Mouse (Mus musculus) hindbrain, embryonic 13.5 days (tissue): ENCODE results near the gene Zfp408. TPM values are rescaled to one million over a fixed set of nuclear protein-coding genes. Genes with fewer than 3 reads are reported as not detected.

Source experiments
- ATAC-seq: fragments of 200-750 bp; cut with Nextera tagmentation; 2 replicates; pipeline ENCODE4 v1.8.0; 2017; ENCODE audit warnings: moderate TSS enrichment; ENCODE audit not compliant: low FRiP score
- H3K27ac ChIP-seq: fragments of 300-500 bp; sonication (generic); 2 replicates; pipeline ENCODE4 v1.5.1; 2015; ENCODE audit warnings: inconsistent platforms, mild to moderate bottlenecking, moderate library complexity
- H3K27me3 ChIP-seq: fragments of 300-500 bp; sonication (generic); 2 replicates; pipeline ENCODE4 v1.6.1; 2015; ENCODE audit warnings: mild to moderate bottlenecking, inconsistent platforms
- H3K36me3 ChIP-seq: fragments of 300-500 bp; sonication (generic); 2 replicates; pipeline ENCODE4 v1.6.1; 2015; ENCODE audit warnings: mild to moderate bottlenecking, inconsistent platforms
- H3K4me1 ChIP-seq: fragments of 300-500 bp; sonication (generic); replicated peaks from 2 replicates; pipeline ENCODE4 v1.6.1; 2015; ENCODE audit warnings: inconsistent platforms
- H3K4me2 ChIP-seq: fragments of 300-500 bp; sonication (generic); 2 replicates; pipeline ENCODE4 v1.6.1; 2015; ENCODE audit warnings: inconsistent platforms, mild to moderate bottlenecking, moderate library complexity
- H3K4me3 ChIP-seq: fragments of 300-500 bp; sonication (generic); 2 replicates; pipeline ENCODE4 v1.5.1; 2015; ENCODE audit warnings: mild to moderate bottlenecking, inconsistent platforms
- H3K9ac ChIP-seq: fragments of 300-500 bp; sonication (generic); 2 replicates; pipeline ENCODE4 v1.6.1; 2015; ENCODE audit warnings: mild to moderate bottlenecking, inconsistent platforms
- H3K9me3 ChIP-seq: fragments of 300-500 bp; sonication (generic); 2 replicates; pipeline ENCODE4 v1.6.1; 2016; ENCODE audit warnings: inconsistent platforms
- WGBS: fragments of 180-500 bp; shearing (Covaris S2); methylation state at CpG from one replicate; pipeline ENCODE4 v1.1.7; 2015; 5-methylcytosine and 5-hydroxymethylcytosine counted together
- polyA plus RNA-seq: library from polyadenylated mRNA; unstranded; fragments of >200 nt; fragmentation: Nextera tagmentation; extraction: Ambion mirVana; gene quantifications from 2 replicates; pipeline ENCODE4 v1.2.1, GENCODE M21; 2015

Zfp408 gene
- polyA plus RNA-seq, 1 experiment from 2014 or later = 12.1 TPM

DNA sequence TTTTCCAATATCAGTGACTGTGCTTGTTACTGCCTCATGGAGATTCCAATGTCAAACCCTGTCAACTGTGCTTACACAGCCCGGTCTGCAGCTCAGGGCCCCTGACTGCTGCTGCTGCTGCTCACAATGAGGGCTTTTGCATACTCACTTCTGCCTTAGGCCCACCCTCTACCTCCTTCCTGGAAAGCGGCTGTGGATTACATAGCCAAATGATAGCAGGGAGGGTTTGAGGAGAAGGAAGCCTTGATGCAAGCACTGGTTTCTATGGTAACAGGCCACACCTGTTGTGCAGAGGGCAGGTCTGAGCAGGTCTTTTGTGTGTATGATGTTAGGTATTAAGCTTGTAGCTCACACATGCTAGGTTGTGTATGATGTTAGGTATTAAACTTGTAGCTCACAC lies 18.2 kb upstream of the Zfp408 start:
- Histone ChIP-seq H3K27ac (no peak overlapping the region), H3K36me3 (peaks cover 97% of the 10 kb centered on the region), H3K4me3 (no peak overlapping the region), H3K4me1 (no peaks in the 10 kb centered on the region), H3K9me3 (no peaks in the 10 kb centered on the region), H3K27me3 (no peaks in the 10 kb centered on the region), H3K4me2 (no peak overlapping the region), H3K9ac (no peak overlapping the region)
- 83% methylated on average over 2 of the region's 2 CpGs for WGBS
- no peak for ATAC-seq

DNA sequence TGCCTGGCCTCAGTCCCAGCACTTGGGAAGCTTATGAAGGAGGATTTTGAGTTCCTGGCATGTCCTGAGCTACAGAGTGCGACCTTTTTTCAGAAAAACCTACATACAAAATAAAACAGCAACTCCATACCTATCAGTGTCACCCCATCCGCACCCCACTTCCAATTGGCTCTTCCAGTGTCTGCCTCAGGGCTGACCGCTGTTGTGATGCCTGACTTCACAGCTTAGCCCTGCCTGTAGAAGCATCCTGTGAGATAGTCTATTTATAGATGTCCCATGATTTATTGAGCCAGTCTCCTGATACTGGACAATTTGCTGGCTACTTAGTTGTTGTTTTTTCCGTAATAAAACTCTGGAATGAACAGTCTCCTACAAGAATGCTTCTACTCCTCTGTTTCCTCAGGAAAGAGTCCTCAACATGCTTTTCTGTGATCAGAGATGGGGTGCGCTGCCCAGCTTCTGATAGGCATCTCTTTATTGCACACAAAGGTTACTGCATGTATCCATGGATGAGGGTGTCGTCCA lies 16.9 kb upstream of the Zfp408 start:
- ATAC-seq = no peak
- Histone ChIP-seq H3K27ac (no peak overlapping the region), H3K4me1 (no peaks in the 10 kb centered on the region), H3K4me3 (no peak overlapping the region), H3K9ac (no peak overlapping the region), H3K4me2 (no peak overlapping the region), H3K9me3 (no peaks in the 10 kb centered on the region), H3K36me3 (peaks cover 95% of the 10 kb centered on the region), H3K27me3 (no peaks in the 10 kb centered on the region)
- WGBS = 94% methylated on average over 6 of the region's 6 CpGs

DNA sequence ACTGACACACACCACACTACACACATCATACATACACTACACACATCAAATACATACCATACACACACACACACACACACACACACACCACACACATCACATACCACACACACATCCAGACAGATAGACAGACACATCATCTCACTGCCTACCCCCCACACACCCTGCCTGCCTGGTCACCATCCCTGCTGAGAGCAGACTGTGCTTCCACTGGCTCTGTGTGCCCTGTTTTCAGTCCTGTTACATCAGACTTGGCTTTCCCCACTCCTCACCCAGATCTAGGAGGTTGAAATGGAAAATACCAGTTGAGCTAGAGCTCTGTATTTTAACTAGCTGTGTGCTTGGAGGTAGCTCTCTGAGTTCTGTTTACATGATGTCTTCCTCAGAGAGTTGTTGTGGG lies 15.2 kb upstream of the Zfp408 start:
- Histone ChIP-seq H3K4me1 (no peaks in the 10 kb centered on the region), H3K27me3 (no peaks in the 10 kb centered on the region), H3K9ac (no peak overlapping the region), H3K9me3 (no peaks in the 10 kb centered on the region), H3K27ac (no peak overlapping the region), H3K36me3 (peaks cover 92% of the 10 kb centered on the region), H3K4me2 (no peak overlapping the region), H3K4me3 (no peak overlapping the region)
- no peak for ATAC-seq

DNA sequence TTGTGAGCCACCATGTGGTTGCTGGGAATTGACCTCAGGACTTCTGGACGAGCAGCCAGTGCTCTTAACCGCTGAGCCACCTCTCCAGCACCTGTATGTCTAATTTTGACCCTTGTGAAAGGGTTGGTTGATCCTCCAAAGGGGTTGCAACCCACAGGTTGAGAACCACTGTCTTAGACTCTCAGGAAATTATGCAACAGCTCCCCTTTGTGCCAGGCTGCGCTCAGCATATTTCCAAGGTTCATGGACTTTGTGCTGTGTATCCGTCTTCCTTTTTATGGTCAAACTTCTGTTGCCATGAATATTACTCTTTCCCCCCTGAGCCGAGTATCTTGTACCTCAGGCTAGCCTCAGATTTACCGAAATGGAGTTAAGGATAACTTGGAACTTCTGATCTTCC lies 11.4 kb upstream of the Zfp408 start:
- Histone ChIP-seq H3K27ac (no peak overlapping the region), H3K9me3 (no peaks in the 10 kb centered on the region), H3K4me3 (no peak overlapping the region), H3K4me2 (no peak overlapping the region), H3K9ac (no peak overlapping the region), H3K27me3 (no peaks in the 10 kb centered on the region), H3K36me3 (peaks cover 92% of the 10 kb centered on the region), H3K4me1 (no peaks in the 10 kb centered on the region)
- no peak for ATAC-seq
- 95% methylated on average over 6 of the region's 6 CpGs for WGBS

DNA sequence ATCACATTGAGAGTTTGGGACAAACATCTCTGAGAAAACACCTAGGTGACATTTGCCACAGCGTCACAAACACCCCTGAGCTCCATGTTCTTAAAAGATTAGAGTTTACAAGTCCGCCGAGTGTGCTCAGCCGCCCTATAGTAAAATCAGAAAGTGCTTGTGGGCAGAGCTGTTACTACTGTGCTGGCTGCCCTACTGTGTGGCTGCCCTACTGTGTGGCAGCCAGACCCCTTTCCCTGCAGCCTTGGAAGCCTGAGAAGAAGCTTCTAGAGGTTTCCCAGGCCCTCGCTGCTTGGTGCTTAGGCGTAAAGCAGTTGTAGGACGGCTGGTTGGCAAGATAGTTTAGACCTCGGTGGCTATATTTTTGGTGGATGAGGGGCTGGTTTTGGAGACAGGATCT lies 10.1 kb upstream of the Zfp408 start:
- Histone ChIP-seq H3K27ac (no peak overlapping the region), H3K4me3 (no peak overlapping the region), H3K9ac (no peak overlapping the region), H3K9me3 (no peaks in the 10 kb centered on the region), H3K4me2 (no peak overlapping the region), H3K36me3 (peaks cover 95% of the 10 kb centered on the region), H3K27me3 (no peaks in the 10 kb centered on the region), H3K4me1 (no peaks in the 10 kb centered on the region)
- no peak for ATAC-seq
- 96% methylated on average over 8 of the region's 8 CpGs for WGBS

DNA sequence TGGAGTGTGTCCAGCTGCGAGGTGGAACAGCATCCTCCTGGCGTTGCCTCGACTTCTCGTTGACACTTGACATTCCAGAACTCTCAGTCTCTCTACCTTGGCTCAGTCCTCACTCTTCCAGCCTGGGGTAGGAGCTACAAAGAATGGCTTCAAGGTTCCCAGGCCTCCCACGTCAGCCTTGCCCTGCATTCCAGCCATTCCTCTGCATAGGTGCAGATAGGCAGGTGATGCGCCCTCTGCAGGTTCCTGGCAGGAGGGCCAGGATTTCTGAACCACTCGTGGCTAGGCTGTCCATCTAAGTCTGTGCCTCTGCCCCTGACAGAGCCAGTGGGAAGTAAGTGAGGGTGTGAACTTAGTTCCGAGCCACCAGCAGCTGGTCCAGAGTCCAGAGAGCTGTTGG lies 7.2 kb upstream of the Zfp408 start:
- 84% methylated on average over 8 of the region's 8 CpGs for WGBS
- H3K27ac ChIP-seq = no peak overlapping the region
- peaks cover 12% of the 10 kb centered on the region for H3K4me1 ChIP-seq
- peaks cover 87% of the 10 kb centered on the region for H3K36me3 ChIP-seq
- H3K4me2 ChIP-seq = no peak overlapping the region
- H3K4me3 ChIP-seq = no peak overlapping the region
- H3K9me3 ChIP-seq = no peaks in the 10 kb centered on the region
- no peak for ATAC-seq
- H3K9ac ChIP-seq = no peak overlapping the region
- no peaks in the 10 kb centered on the region for H3K27me3 ChIP-seq

DNA sequence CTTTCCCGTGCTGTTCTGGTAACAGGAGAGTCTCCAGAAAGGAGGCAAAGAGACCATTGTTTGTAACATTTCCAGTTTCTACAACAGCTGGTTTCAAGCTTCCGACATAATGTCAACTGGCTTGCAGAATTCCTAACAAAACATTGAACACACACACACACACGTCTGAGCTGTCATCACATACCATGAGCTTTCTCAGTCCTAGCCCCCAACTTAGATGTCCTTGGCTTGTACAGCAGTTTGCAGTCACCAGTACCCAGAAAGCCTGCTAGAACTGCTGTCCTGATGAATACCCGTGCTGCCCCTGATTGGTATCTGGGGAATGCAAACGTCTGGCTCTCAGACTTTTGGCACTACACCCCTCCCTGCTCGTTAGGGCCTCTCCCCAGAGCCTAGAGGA lies 6.2 kb upstream of the Zfp408 start:
- no peak for ATAC-seq
- Histone ChIP-seq H3K27me3 (no peaks in the 10 kb centered on the region), H3K36me3 (peaks cover 80% of the 10 kb centered on the region), H3K4me1 (peaks cover 20% of the 10 kb centered on the region), H3K9me3 (no peaks in the 10 kb centered on the region), H3K4me2 (no peak overlapping the region), H3K27ac (no peak overlapping the region), H3K9ac (no peak overlapping the region), H3K4me3 (no peak overlapping the region)
- WGBS = 76% methylated on average over 6 of the region's 6 CpGs

DNA sequence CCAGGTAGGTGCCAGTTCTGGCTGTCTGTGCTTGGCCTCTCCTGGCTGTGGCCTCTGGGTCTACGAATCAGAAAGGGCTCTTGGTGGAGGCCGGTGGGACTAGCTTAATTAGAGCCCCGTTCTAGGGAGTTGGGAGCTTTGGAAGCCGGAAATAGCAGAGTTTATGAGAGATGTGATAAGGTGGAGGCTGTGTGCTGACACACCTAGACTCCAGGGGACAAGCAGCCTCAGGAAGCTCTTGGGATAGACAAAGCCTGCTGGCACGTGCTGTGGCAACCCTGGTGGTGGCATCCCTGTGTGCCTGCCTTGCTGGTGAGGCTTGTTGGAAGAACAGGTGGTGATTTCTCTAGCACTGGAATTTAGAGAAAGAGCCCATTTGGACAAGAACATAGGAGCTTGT lies 5.8 kb upstream of the Zfp408 start:
- Histone ChIP-seq H3K4me3 (no peak overlapping the region), H3K27me3 (no peaks in the 10 kb centered on the region), H3K36me3 (peaks cover 79% of the 10 kb centered on the region), H3K4me1 (peaks cover 25% of the 10 kb centered on the region), H3K9ac (no peak overlapping the region), H3K4me2 (no peak overlapping the region), H3K9me3 (no peaks in the 10 kb centered on the region), H3K27ac (no peak overlapping the region)
- WGBS = 93% methylated on average over 5 of the region's 5 CpGs
- ATAC-seq = no peak

DNA sequence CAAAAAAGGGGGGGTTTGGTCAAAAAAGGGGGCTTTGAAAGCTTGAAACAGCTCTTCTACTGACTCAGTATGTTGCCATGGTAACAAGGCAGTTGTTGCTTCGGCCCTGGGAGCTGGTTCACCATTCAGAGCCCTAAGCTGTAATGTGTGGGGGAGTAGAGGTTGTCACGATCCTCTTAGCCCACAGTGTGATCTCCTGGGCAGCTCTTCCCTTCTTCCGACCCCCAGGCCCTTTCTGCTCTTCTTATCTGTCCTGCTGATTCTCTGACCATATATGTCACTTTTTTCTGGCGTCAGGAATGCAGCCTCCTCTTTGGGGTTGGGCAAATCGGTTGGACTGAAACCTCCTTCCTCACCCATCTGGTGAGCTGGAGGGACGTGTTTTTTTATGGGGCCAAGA lies 3.3 kb upstream of the Zfp408 start:
- H3K27me3 ChIP-seq = no peaks in the 10 kb centered on the region
- H3K27ac ChIP-seq = no peak overlapping the region
- peaks cover 56% of the 10 kb centered on the region for H3K36me3 ChIP-seq
- no peak overlapping the region for H3K4me2 ChIP-seq
- WGBS = 56% methylated on average over 6 of the region's 6 CpGs
- no peak for ATAC-seq
- H3K9ac ChIP-seq = no peak overlapping the region
- no peak overlapping the region for H3K4me3 ChIP-seq
- H3K9me3 ChIP-seq = no peaks in the 10 kb centered on the region
- H3K4me1 ChIP-seq = peaks cover 39% of the 10 kb centered on the region

DNA sequence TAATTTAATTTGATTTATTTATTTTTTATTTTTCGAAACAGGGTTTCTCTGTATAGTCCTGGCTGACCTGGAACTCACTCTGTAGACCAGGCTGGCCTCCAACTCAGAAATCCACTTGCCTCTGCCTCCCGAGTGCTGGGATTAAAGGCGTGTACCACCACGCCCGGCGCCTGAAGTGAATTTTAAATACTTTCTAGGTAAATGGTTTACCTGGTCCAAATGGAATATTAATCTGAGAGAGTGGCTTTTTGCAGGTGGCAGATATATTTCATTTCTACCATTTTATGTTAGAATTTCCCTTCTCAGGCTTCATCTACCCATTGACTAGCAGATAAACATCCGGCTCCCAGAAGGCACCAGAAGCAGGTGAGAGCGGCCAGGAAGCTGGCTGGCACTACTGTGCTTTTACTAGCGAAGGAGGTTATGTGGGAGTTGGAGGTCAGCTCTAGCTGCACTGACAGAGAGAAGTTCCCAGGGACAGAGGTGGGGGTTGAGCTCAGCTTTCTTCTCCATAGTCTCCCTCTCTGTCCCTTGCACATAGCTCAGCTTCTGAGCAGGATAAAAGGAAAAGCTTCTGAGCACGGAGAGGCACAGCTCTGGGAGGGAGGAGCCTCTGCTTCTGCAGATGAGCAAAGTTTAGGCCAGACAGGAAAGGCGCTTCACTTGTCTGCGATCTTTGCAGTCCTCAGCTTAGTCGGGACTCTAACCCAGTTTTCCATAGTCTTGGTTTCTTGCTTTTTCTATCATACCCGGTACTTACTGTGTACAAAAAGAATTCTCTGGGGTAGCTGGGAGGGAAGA lies 2.1 kb upstream of the Zfp408 start:
- no peak overlapping the region for H3K4me3 ChIP-seq
- peaks cover 56% of the 10 kb centered on the region for H3K36me3 ChIP-seq
- H3K4me2 ChIP-seq = no peak overlapping the region
- WGBS = 91% methylated on average over 14 of the region's 14 CpGs
- H3K9ac ChIP-seq = peak overlapping the region; percentile 31; the same call in 1 of the 2 replicates
- ATAC-seq = no peak
- no peak overlapping the region for H3K27ac ChIP-seq
- H3K27me3 ChIP-seq = no peaks in the 10 kb centered on the region
- no peaks in the 10 kb centered on the region for H3K9me3 ChIP-seq
- peaks cover 42% of the 10 kb centered on the region for H3K4me1 ChIP-seq

DNA sequence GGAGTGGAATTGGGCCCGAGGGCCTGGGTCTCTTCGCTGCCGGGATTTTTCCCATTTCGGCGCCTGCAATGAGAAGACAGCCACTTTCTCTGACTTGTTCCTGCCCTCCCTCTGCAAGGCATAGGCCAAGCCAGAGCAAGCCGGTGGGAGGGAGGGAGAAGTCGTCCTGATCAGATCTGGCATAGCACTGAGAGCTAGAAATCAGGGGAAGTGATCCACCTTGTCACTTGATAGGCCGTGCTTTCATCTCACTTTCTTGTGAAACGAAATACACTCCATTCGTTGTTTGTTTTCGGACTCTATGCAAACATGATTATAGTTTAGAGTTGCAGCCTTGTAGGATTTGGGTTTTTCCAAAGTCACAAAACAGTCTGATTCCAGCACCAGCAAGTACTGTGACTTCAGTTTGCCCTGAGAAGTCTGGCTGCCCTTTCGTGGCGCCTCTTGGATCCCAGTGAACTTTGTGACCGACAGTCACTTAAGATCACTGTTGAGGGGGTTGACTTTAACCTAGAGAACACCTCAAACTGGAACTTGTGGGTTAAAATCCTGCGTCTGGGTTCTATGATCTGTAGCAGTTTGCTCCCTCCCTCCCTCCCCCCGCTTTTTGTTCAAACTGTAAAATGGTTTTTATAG lies 887 bp upstream of the Zfp408 start:
- peak overlapping the region; percentile 98 for H3K9ac ChIP-seq
- no peaks in the 10 kb centered on the region for H3K9me3 ChIP-seq
- ATAC-seq = peak; percentile 53
- peaks cover 56% of the 10 kb centered on the region for H3K36me3 ChIP-seq
- peaks cover 42% of the 10 kb centered on the region for H3K4me1 ChIP-seq
- 19% methylated on average over 16 of the region's 16 CpGs for WGBS
- H3K4me3 ChIP-seq = peak overlapping the region; percentile 97
- H3K27ac ChIP-seq = peak overlapping the region; percentile 82
- no peaks in the 10 kb centered on the region for H3K27me3 ChIP-seq
- H3K4me2 ChIP-seq = peak overlapping the region; percentile 100

DNA sequence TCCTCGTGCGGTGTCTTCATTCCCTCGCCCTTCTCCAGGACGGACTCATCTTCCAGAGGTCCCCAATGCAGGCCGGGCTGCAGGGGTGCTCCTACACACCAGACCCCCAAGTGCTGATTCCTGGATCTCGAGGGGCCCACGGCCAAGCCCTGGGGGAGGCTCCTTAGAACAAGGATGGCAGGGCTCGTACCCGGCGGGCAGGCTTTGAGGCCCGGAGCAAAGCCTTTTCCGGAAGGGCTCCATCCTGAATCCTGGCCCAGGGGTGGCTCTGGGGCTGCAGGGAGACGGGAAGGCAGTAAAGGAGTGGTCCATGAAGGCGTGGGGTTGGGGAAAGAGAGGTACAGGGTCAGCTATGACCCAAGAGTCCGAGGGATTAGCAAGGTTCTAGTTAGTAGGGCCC lies 439 bp downstream of the Zfp408 start:
- Histone ChIP-seq H3K9ac (peak overlapping the region; percentile 98), H3K9me3 (no peaks in the 10 kb centered on the region), H3K4me3 (peak overlapping the region; percentile 97), H3K4me2 (peak overlapping the region; percentile 100), H3K27me3 (no peaks in the 10 kb centered on the region), H3K27ac (peak overlapping the region; percentile 92), H3K36me3 (peaks cover 56% of the 10 kb centered on the region), H3K4me1 (peaks cover 42% of the 10 kb centered on the region)
- no peak; the same call in 1 of the 2 replicates for ATAC-seq
- 4% methylated on average over 15 of the region's 15 CpGs for WGBS

DNA sequence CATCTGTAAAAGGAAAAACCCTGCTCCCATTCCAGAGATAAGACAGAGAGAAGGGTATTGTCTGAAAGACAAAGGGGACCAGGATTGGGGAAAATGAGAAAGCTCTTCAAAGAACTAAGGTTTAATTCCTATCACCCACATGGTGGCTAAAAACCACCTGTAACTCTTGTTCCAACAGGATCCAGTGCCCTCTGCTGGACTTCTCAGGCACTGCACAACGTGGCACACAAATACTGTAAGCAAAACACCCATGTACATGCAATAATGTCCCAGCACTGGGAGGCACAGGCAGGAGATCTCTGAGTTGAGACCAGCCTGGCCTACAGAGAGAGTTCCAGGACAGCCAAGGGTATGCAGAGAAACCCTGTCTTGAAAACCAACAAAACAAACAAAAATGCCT lies 2.9 kb downstream of the Zfp408 start:
- ATAC-seq = no peak
- H3K9me3 ChIP-seq = no peaks in the 10 kb centered on the region
- no peaks in the 10 kb centered on the region for H3K27me3 ChIP-seq
- 15% methylated on average over 1 of the region's 1 CpGs for WGBS
- peaks cover 63% of the 10 kb centered on the region for H3K36me3 ChIP-seq
- no peak overlapping the region for H3K4me3 ChIP-seq
- H3K27ac ChIP-seq = no peak overlapping the region
- no peak overlapping the region for H3K4me2 ChIP-seq
- H3K9ac ChIP-seq = no peak overlapping the region
- H3K4me1 ChIP-seq = peaks cover 30% of the 10 kb centered on the region
